Mouse (Mus musculus) embryonic facial prominence, embryonic 11.5 days (tissue): ENCODE results near the gene Bbx. TPM values are rescaled to one million over a fixed set of nuclear protein-coding genes. Genes with fewer than 3 reads are reported as not detected.
A peak's percentile ranks its signal among the peaks of the same experiment; 100 is the strongest.

Experiments
- ATAC-seq: fragments of 200-750 bp; cut with Nextera tagmentation; replicated peaks from 2 replicates; pipeline ENCODE4 v1.8.0; 2017; ENCODE audit warnings: low read depth; ENCODE audit not compliant: insufficient number of reproducible peaks, low FRiP score, low TSS enrichment
- DNase-seq: peaks from one replicate; pipeline ENCODE4 v3.0.0-alpha.2; 2015; ENCODE audit warnings: low spot score
- H3K27ac ChIP-seq: fragments of 300-500 bp; sonication (generic); replicated peaks from 2 replicates; pipeline ENCODE4 v1.5.1; 2014; ENCODE audit warnings: mild to moderate bottlenecking, low read depth, low read length, control low read depth
- H3K27me3 ChIP-seq: fragments of 300-500 bp; sonication (generic); 2 replicates; pipeline ENCODE4 v1.6.1; 2014; ENCODE audit warnings: mild to moderate bottlenecking, low read length, moderate library complexity, mixed read lengths; ENCODE audit not compliant: control insufficient read depth, insufficient read depth
- H3K36me3 ChIP-seq: fragments of 300-500 bp; sonication (generic); replicated peaks from 2 replicates; pipeline ENCODE4 v1.6.1; 2014; ENCODE audit warnings: low read depth, mild to moderate bottlenecking, low read length, moderate library complexity, mixed read lengths; ENCODE audit not compliant: control insufficient read depth, insufficient read depth
- H3K4me1 ChIP-seq: fragments of 300-500 bp; sonication (generic); 2 replicates; pipeline ENCODE4 v1.6.1; 2014; ENCODE audit warnings: low read length, mixed read lengths; ENCODE audit not compliant: control insufficient read depth, insufficient read depth
- H3K4me2 ChIP-seq: fragments of 300-500 bp; sonication (generic); 2 replicates; pipeline ENCODE4 v1.6.1; 2014; ENCODE audit warnings: low read depth, mild to moderate bottlenecking, control low read depth, low read length, moderate library complexity
- H3K4me3 ChIP-seq: fragments of 300-500 bp; sonication (generic); 2 replicates; pipeline ENCODE4 v1.5.1; 2014; ENCODE audit warnings: low read depth, low read length, control low read depth
- H3K9ac ChIP-seq: fragments of 300-500 bp; sonication (generic); replicated peaks from 2 replicates; pipeline ENCODE4 v1.6.1; 2014; ENCODE audit warnings: mild to moderate bottlenecking, control low read depth, low read length
- H3K9me3 ChIP-seq: fragments of 300-500 bp; sonication (generic); replicated peaks from 2 replicates; pipeline ENCODE4 v1.6.1; 2016; ENCODE audit warnings: mild to moderate bottlenecking, low read length, inconsistent platforms, mixed read lengths; ENCODE audit not compliant: control insufficient read depth
- WGBS: fragments of 180-500 bp; shearing (Covaris S2); extraction: QIAGEN DNeasy Blood & Tissue Kit; methylation state at CpG from one replicate; pipeline ENCODE4 v1.1.7; 2014; 5-methylcytosine and 5-hydroxymethylcytosine counted together
- polyA plus RNA-seq: library from polyadenylated mRNA; unstranded; fragments of >200 nt; fragmentation: Nextera tagmentation; extraction: Ambion mirVana; gene quantifications from 2 replicates; pipeline ENCODE4 v1.2.1, GENCODE M21; 2014

The Bbx gene
- polyA plus RNA-seq, 1 experiment from 2014 or later = 30.1 TPM

GRCm38 (mm10) chr16:50370423-50370822, 61.8 kb downstream of the Bbx start:
- ATAC-seq = no peak
- H3K4me1 ChIP-seq = no peaks in the 10 kb centered on the region
- no peak overlapping the region for H3K9ac ChIP-seq
- no peaks in the 10 kb centered on the region for H3K36me3 ChIP-seq
- no peak overlapping the region for H3K4me3 ChIP-seq
- no peaks in the 10 kb centered on the region for H3K9me3 ChIP-seq
- H3K27ac ChIP-seq = no peak overlapping the region
- no peak overlapping the region for H3K4me2 ChIP-seq
- H3K27me3 ChIP-seq = no peaks in the 10 kb centered on the region
- no peak for DNase-seq
- WGBS = 70% methylated on average over 2 of the region's 2 CpGs

- DNase-seq = no peak
- ATAC-seq = no peak
- Histone ChIP-seq H3K27me3 (no peaks in the 10 kb centered on the region), H3K27ac (no peak overlapping the region), H3K4me1 (no peaks in the 10 kb centered on the region), H3K4me2 (no peak overlapping the region), H3K9me3 (no peaks in the 10 kb centered on the region), H3K36me3 (no peaks in the 10 kb centered on the region), H3K9ac (no peak overlapping the region), H3K4me3 (no peak overlapping the region)
- 55% methylated on average over 5 of the region's 5 CpGs for WGBS
Measured at GRCm38 (mm10) chr16:50366556-50366955, 65.6 kb downstream of the Bbx start.

- Histone ChIP-seq H3K9me3 (no peaks in the 10 kb centered on the region), H3K4me3 (peak overlapping the region; percentile 30), H3K4me1 (no peaks in the 10 kb centered on the region), H3K4me2 (peak overlapping the region; percentile 38), H3K9ac (peak overlapping the region; percentile 50), H3K27ac (0 out of 2 replicates have a peak overlapping the region, but pooled peaks have one; percentile 9), H3K27me3 (no peaks in the 10 kb centered on the region), H3K36me3 (no peaks in the 10 kb centered on the region)
- DNase-seq (peak; percentile 77), ATAC-seq (peak; percentile 97)
- 17% methylated on average over 11 of the region's 11 CpGs for WGBS
Measured at GRCm38 (mm10) chr16:50364189-50365059, 67.8 kb downstream of the Bbx start.

- no peak for ATAC-seq
Measured at GRCm38 (mm10) chr16:50363443-50364188, 68.6 kb downstream of the Bbx start.

GRCm38 (mm10) chr16:50360631-50361030, 71.6 kb downstream of the Bbx start:
- Histone ChIP-seq H3K9ac (no peak overlapping the region), H3K4me2 (no peak overlapping the region)
- 85% methylated on average over 7 of the region's 7 CpGs for WGBS

More at GRCm38 (mm10) chr16:50363443-50364188, 68.6 kb downstream of the Bbx start:
- peak overlapping the region; percentile 38 for H3K4me2 ChIP-seq
- no peaks in the 10 kb centered on the region for H3K4me1 ChIP-seq
- 69% methylated on average over 17 of the region's 17 CpGs for WGBS
- no peaks in the 10 kb centered on the region for H3K36me3 ChIP-seq
- H3K9me3 ChIP-seq = no peaks in the 10 kb centered on the region
- no peak overlapping the region for H3K27ac ChIP-seq
- H3K9ac ChIP-seq = peak overlapping the region; percentile 50
- no peaks in the 10 kb centered on the region for H3K27me3 ChIP-seq
- peak; percentile 11 for DNase-seq
- H3K4me3 ChIP-seq = peak overlapping the region; percentile 30

GRCm38 (mm10) chr16:50329684-50330083, 102.5 kb downstream of the Bbx start:
- Histone ChIP-seq H3K27ac (no peak overlapping the region), H3K4me2 (no peak overlapping the region), H3K4me3 (no peak overlapping the region), H3K9me3 (no peaks in the 10 kb centered on the region), H3K4me1 (no peaks in the 10 kb centered on the region), H3K27me3 (no peaks in the 10 kb centered on the region), H3K36me3 (no peaks in the 10 kb centered on the region), H3K9ac (no peak overlapping the region)
- ATAC-seq (no peak), DNase-seq (no peak)
- 82% methylated on average over 2 of the region's 2 CpGs for WGBS

More at GRCm38 (mm10) chr16:50360631-50361030, 71.6 kb downstream of the Bbx start:
- H3K4me3 ChIP-seq = no peak overlapping the region
- H3K4me1 ChIP-seq = no peaks in the 10 kb centered on the region
- no peaks in the 10 kb centered on the region for H3K9me3 ChIP-seq
- H3K27me3 ChIP-seq = no peaks in the 10 kb centered on the region
- no peak overlapping the region for H3K27ac ChIP-seq
- DNase-seq (no peak), ATAC-seq (no peak)
- H3K36me3 ChIP-seq = no peaks in the 10 kb centered on the region

GRCm38 (mm10) chr16:50324746-50325145, 107.4 kb downstream of the Bbx start:
- Histone ChIP-seq H3K9me3 (no peaks in the 10 kb centered on the region), H3K36me3 (no peaks in the 10 kb centered on the region), H3K27me3 (no peaks in the 10 kb centered on the region), H3K27ac (no peak overlapping the region), H3K9ac (no peak overlapping the region), H3K4me3 (no peak overlapping the region), H3K4me2 (no peak overlapping the region), H3K4me1 (no peaks in the 10 kb centered on the region)
- ATAC-seq = no peak
- WGBS = 82% methylated on average over 2 of the region's 2 CpGs
- DNase-seq = no peak

- no peaks in the 10 kb centered on the region for H3K4me1 ChIP-seq
- 88% methylated on average over 6 of the region's 6 CpGs for WGBS
- no peak overlapping the region for H3K27ac ChIP-seq
- H3K4me3 ChIP-seq = no peak overlapping the region
- no peaks in the 10 kb centered on the region for H3K36me3 ChIP-seq
- H3K4me2 ChIP-seq = no peak overlapping the region
- no peaks in the 10 kb centered on the region for H3K27me3 ChIP-seq
- no peak for DNase-seq
- no peak overlapping the region for H3K9ac ChIP-seq
- no peak for ATAC-seq
- no peaks in the 10 kb centered on the region for H3K9me3 ChIP-seq
Measured at GRCm38 (mm10) chr16:50324292-50324691, 107.9 kb downstream of the Bbx start.
